Mouse (Mus musculus): ENCODE measurements at regions not wholly inside any gene's neighbourhood (a gene's known extent, or its start where the extent isn't known, plus 50 kb on each side); places are given as distances from the start of the nearest gene placed in this dataset.

- Histone ChIP-seq H3K27ac (replicated peaks) (no peak overlapping the region), H3K4me3 (replicated peaks) (no peak overlapping the region), H3K36me3 (replicated peaks) (no peaks in the 10 kb centered on the region), H3K9me3 (replicated peaks) (no peaks in the 10 kb centered on the region), H3K4me1 (replicated peaks) (peaks cover 15% of the 10 kb centered on the region; the same call in 1 of the 2 replicates), H3K4me2 (no peak overlapping the region), H3K9ac (no peak overlapping the region), H3K27me3 (no peaks in the 10 kb centered on the region)
- no peak for ATAC-seq (ENCODE audit: insufficient read depth)
- 70% methylated on average over 3 of the region's 3 CpGs for WGBS (ENCODE audit: insufficient replicate concordance)
These were observed 55.6 kb downstream of the Irf2bp2 start for GRCm38 (mm10) chr8:126538136-126538535.

- no peaks in the 10 kb centered on the region for H3K9me3 ChIP-seq (replicated peaks)
- peaks cover 15% of the 10 kb centered on the region; the same call in 1 of the 2 replicates for H3K4me1 ChIP-seq (replicated peaks)
- H3K9ac ChIP-seq = no peak overlapping the region
- H3K4me3 ChIP-seq (replicated peaks) = no peak overlapping the region
- H3K36me3 ChIP-seq (replicated peaks) = no peaks in the 10 kb centered on the region
- no peak overlapping the region for H3K4me2 ChIP-seq
- no peak overlapping the region for H3K27ac ChIP-seq (replicated peaks)
- WGBS (ENCODE audit: insufficient replicate concordance) = 31% methylated on average over 6 of the region's 6 CpGs
- ATAC-seq (ENCODE audit: insufficient read depth) = no peak
- no peaks in the 10 kb centered on the region; the same call in 1 of the 2 replicates for H3K27me3 ChIP-seq
These were observed 56.7 kb downstream of the Irf2bp2 start for GRCm38 (mm10) chr8:126536928-126537618.

GRCm38 (mm10) chr8:126536132-126536927 is 57.5 kb downstream of the Irf2bp2 start:
- Histone ChIP-seq H3K36me3 (replicated peaks) (no peaks in the 10 kb centered on the region), H3K4me3 (replicated peaks) (no peak overlapping the region), H3K4me2 (no peak overlapping the region), H3K27me3 (no peaks in the 10 kb centered on the region; the same call in 1 of the 2 replicates), H3K9me3 (replicated peaks) (no peaks in the 10 kb centered on the region), H3K27ac (replicated peaks) (no peak overlapping the region), H3K4me1 (replicated peaks) (peaks cover 15% of the 10 kb centered on the region; the same call in 1 of the 2 replicates), H3K9ac (no peak overlapping the region)
- WGBS (ENCODE audit: insufficient replicate concordance) = 28% methylated on average over 11 of the region's 11 CpGs
- ATAC-seq (ENCODE audit: insufficient read depth) = no peak

- Histone ChIP-seq H3K36me3 (replicated peaks) (no peaks in the 10 kb centered on the region), H3K4me3 (replicated peaks) (no peak overlapping the region), H3K9ac (no peak overlapping the region), H3K27ac (replicated peaks) (no peak overlapping the region), H3K4me1 (replicated peaks) (0 out of 2 replicates have a peak, but pooled peaks cover 12% of the 10 kb centered on the region), H3K27me3 (no peaks in the 10 kb centered on the region; the same call in 1 of the 2 replicates), H3K4me2 (no peak overlapping the region), H3K9me3 (replicated peaks) (no peaks in the 10 kb centered on the region)
- 43% methylated on average over 7 of the region's 7 CpGs for WGBS (ENCODE audit: insufficient replicate concordance)
- no peak for ATAC-seq (ENCODE audit: insufficient read depth)
These were observed 57.6 kb upstream of the Tarbp1 start for GRCm38 (mm10) chr8:126532284-126532974.

GRCm38 (mm10) chr8:126531459-126531858 is 56.6 kb upstream of the Tarbp1 start:
- Histone ChIP-seq H3K4me1 (replicated peaks) (0 out of 2 replicates have a peak, but pooled peaks cover 5% of the 10 kb centered on the region), H3K4me3 (replicated peaks) (no peak overlapping the region), H3K9ac (no peak overlapping the region), H3K4me2 (no peak overlapping the region), H3K9me3 (replicated peaks) (no peaks in the 10 kb centered on the region), H3K27ac (replicated peaks) (no peak overlapping the region), H3K36me3 (replicated peaks) (no peaks in the 10 kb centered on the region), H3K27me3 (no peaks in the 10 kb centered on the region; the same call in 1 of the 2 replicates)
- 52% methylated on average over 7 of the region's 7 CpGs for WGBS (ENCODE audit: insufficient replicate concordance)
- ATAC-seq (ENCODE audit: insufficient read depth) = no peak

GRCm38 (mm10) chr8:126529409-126529808 is 54.5 kb upstream of the Tarbp1 start:
- no peak for ATAC-seq (ENCODE audit: insufficient read depth)
- H3K36me3 ChIP-seq (replicated peaks) = no peaks in the 10 kb centered on the region
- no peak overlapping the region for H3K27ac ChIP-seq (replicated peaks)
- 49% methylated on average over 3 of the region's 3 CpGs for WGBS (ENCODE audit: insufficient replicate concordance)
- no peaks in the 10 kb centered on the region for H3K4me1 ChIP-seq (replicated peaks)
- H3K4me2 ChIP-seq = no peak overlapping the region
- H3K27me3 ChIP-seq = no peaks in the 10 kb centered on the region; the same call in 1 of the 2 replicates
- no peaks in the 10 kb centered on the region for H3K9me3 ChIP-seq (replicated peaks)
- H3K9ac ChIP-seq = no peak overlapping the region
- no peak overlapping the region for H3K4me3 ChIP-seq (replicated peaks)

GRCm38 (mm10) chr8:126528434-126529080 is 53.7 kb upstream of the Tarbp1 start:
- no peak overlapping the region for H3K9ac ChIP-seq
- ATAC-seq (ENCODE audit: insufficient read depth) = no peak
- H3K4me2 ChIP-seq = no peak overlapping the region
- H3K36me3 ChIP-seq (replicated peaks) = no peaks in the 10 kb centered on the region
- H3K27ac ChIP-seq (replicated peaks) = no peak overlapping the region
- no peaks in the 10 kb centered on the region for H3K9me3 ChIP-seq (replicated peaks)
- H3K4me3 ChIP-seq (replicated peaks) = no peak overlapping the region
- no peaks in the 10 kb centered on the region; the same call in 1 of the 2 replicates for H3K27me3 ChIP-seq
- H3K4me1 ChIP-seq (replicated peaks) = no peaks in the 10 kb centered on the region
- 63% methylated on average over 9 of the region's 9 CpGs for WGBS (ENCODE audit: insufficient replicate concordance)

GRCm38 (mm10) chr8:126526864-126527571 is 52.2 kb upstream of the Tarbp1 start:
- WGBS (ENCODE audit: insufficient replicate concordance) = 22% methylated on average over 14 of the region's 14 CpGs
- Histone ChIP-seq H3K9ac (no peak overlapping the region), H3K4me2 (no peak overlapping the region), H3K36me3 (replicated peaks) (no peaks in the 10 kb centered on the region), H3K9me3 (replicated peaks) (no peaks in the 10 kb centered on the region), H3K4me1 (replicated peaks) (no peaks in the 10 kb centered on the region), H3K27ac (replicated peaks) (0 out of 2 replicates have a peak overlapping the region, but pooled peaks have one; percentile 24), H3K27me3 (no peaks in the 10 kb centered on the region), H3K4me3 (replicated peaks) (no peak overlapping the region)
- peak; percentile 68 for ATAC-seq (ENCODE audit: insufficient read depth)

- H3K9me3 ChIP-seq (replicated peaks) = no peaks in the 10 kb centered on the region
- no peaks in the 10 kb centered on the region for H3K27me3 ChIP-seq
- no peak overlapping the region for H3K4me2 ChIP-seq
- no peak overlapping the region for H3K27ac ChIP-seq (replicated peaks)
- ATAC-seq (ENCODE audit: insufficient read depth) = no peak
- H3K36me3 ChIP-seq (replicated peaks) = no peaks in the 10 kb centered on the region
- no peak overlapping the region for H3K9ac ChIP-seq
- no peaks in the 10 kb centered on the region for H3K4me1 ChIP-seq (replicated peaks)
- WGBS (ENCODE audit: insufficient replicate concordance) = 64% methylated on average over 1 of the region's 1 CpGs
- no peak overlapping the region for H3K4me3 ChIP-seq (replicated peaks)
These were observed 50.7 kb upstream of the Tarbp1 start for GRCm38 (mm10) chr8:126525575-126525974.
